Mouse (Mus musculus): ENCODE results near the gene Chd2. TPM values are rescaled to one million over a fixed set of nuclear protein-coding genes. Genes with fewer than 3 reads are reported as not detected.

Gene Chd2
- polyA plus RNA-seq, 2 experiments, result 55.6 to 56.5 TPM

DNA sequence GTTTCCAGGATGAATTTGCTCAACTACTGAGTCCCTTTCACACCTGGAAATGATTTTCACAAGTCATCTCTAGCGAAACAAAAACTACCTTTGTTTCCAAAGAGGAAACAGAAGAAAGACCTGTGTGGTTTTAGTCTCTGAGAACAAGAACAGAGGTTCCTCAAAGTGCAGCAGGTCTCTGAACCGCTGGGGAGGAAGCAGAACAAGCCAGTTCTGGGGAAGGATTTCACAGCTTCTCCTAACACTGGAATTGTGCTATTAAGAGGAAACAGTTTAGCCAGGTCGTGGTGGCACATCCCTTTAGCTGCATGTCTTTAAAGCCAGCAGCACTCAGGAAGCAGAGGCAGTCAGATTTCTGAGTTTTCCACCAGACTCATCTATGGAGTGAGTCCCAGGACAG lies 30.9 kb upstream of the Chd2 start:
- no peaks in the 10 kb centered on the region for H3K27me3 ChIP-seq (ENCODE audit: control insufficient read depth, insufficient read depth, low read length)
- no peak overlapping the region for H3K27ac ChIP-seq (replicated peaks; ENCODE audit: low read depth, low read length)
- TF ChIP-seq POLR2A (IDR thresholded peaks at IDR 0.05; ENCODE audit: borderline replicate concordance, extremely low read depth, insufficient read depth, insufficient read length), result no peak
- H3K9ac ChIP-seq (ENCODE audit: low read depth, low read length, severe bottlenecking), result no peak overlapping the region
- H3K4me3 ChIP-seq (replicated peaks; ENCODE audit: low read length), result no peak overlapping the region
- WGBS, result 46% methylated on average over 3 of the region's 3 CpGs
- no peaks in the 10 kb centered on the region for H3K9me3 ChIP-seq (ENCODE audit: control insufficient read depth, low read length)
- 0 out of 2 replicates have a peak, but pooled peaks cover 2% of the 10 kb centered on the region for H3K4me1 ChIP-seq (ENCODE audit: control insufficient read depth, insufficient read depth, low read length)
- H3K4me2 ChIP-seq (replicated peaks; ENCODE audit: low read depth, low read length, severe bottlenecking), result no peak overlapping the region
- no peak for ATAC-seq (ENCODE audit: low FRiP score, low read depth)
- DNase-seq (ENCODE audit: low spot score), result no peak
- H3K36me3 ChIP-seq (ENCODE audit: control insufficient read depth, insufficient read depth, low read length), result no peaks in the 10 kb centered on the region

DNA sequence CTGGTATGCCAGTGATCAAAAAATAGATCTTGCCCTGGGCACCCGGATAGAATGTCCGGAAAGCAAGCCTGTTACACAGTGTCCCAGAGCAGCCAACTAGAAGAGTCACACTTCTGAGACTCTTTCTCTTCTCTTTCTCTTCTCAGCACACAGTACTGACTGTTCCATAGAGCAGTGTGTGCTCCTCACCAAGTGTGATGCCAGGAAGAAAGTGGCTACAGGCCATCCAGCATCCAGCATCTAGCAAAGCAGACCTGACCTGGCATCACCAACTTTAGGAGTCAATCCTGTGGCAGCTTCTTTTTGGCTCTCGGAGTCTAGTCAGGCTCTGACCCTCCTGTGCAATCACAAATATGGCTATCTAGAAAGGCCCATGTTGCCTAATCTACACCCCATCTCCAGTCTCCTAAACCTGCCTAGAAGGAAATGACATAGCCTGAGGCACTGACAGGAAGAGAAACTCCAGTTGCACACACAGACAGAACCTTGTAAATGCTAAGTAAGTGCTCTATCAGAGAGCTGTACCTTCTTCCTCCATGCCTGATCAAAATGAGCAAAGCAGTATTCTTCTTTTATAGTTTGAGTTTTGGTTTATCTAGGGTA lies 27.3 kb upstream of the Chd2 start:
- no peaks in the 10 kb centered on the region for H3K4me1 ChIP-seq (ENCODE audit: control insufficient read depth, insufficient read depth, low read length)
- no peaks in the 10 kb centered on the region for H3K9me3 ChIP-seq (ENCODE audit: control insufficient read depth, low read length)
- WGBS, result 80% methylated on average over 3 of the region's 3 CpGs
- H3K9ac ChIP-seq (ENCODE audit: low read depth, low read length, severe bottlenecking), result no peak overlapping the region
- no peak for DNase-seq (ENCODE audit: low spot score)
- H3K27ac ChIP-seq (replicated peaks; ENCODE audit: low read depth, low read length), result no peak overlapping the region
- H3K4me2 ChIP-seq (replicated peaks; ENCODE audit: low read depth, low read length, severe bottlenecking), result no peak overlapping the region
- H3K4me3 ChIP-seq (replicated peaks; ENCODE audit: low read length), result no peak overlapping the region
- no peaks in the 10 kb centered on the region for H3K27me3 ChIP-seq (ENCODE audit: control insufficient read depth, insufficient read depth, low read length)
- no peak for TF ChIP-seq POLR2A (IDR thresholded peaks at IDR 0.05; ENCODE audit: borderline replicate concordance, extremely low read depth, insufficient read depth, insufficient read length)
- no peak for ATAC-seq (ENCODE audit: low FRiP score, low read depth)
- no peaks in the 10 kb centered on the region for H3K36me3 ChIP-seq (ENCODE audit: control insufficient read depth, insufficient read depth, low read length)

DNA sequence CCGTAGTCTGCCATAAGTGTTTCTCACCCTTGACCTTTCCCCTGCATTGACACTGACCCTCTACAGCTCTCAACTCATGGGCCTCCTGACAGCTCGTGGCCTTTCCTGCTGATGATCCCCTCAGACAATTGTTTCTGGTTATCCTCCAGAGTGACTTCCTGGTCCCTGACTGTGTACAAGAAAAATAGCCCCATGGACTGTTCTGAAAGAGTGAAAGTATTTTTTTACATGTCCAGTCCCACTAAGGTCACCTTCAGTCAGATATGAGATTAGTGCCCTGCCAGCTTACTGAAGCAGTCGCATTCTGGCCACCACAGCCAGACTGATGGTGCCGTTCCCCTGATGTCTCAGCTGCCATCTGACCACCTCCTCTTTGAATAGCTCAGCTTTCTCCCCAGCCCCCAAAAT lies 26.1 kb upstream of the Chd2 start:
- 63% methylated on average over 4 of the region's 4 CpGs for WGBS
- no peak for DNase-seq (ENCODE audit: low spot score)

DNA sequence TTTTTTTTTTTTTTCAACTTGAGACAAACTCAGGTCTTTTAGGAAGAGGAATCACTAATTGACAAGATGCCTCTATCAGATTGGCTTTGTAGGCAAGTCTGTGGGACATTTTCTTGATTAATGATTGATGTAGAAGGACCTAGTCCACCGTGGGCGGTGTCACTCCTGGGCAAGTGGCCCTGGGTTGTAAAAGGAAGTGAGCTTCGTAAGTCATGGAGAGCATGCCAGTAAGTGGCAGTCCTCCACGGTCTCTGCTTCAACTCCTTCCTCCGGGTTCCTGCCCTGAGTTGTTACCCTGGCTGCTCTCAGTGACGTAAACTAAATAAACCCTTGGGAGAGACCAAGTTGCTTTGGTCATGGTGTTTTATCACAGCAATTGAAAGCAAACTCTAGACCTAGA lies 22.5 kb upstream of the Chd2 start:
- no peak for ATAC-seq (ENCODE audit: low FRiP score, low read depth)
- no peak overlapping the region for H3K4me3 ChIP-seq (replicated peaks; ENCODE audit: low read length)
- WGBS, result 90% methylated on average over 6 of the region's 6 CpGs
- no peaks in the 10 kb centered on the region for H3K27me3 ChIP-seq (ENCODE audit: control insufficient read depth, insufficient read depth, low read length)
- no peak overlapping the region for H3K4me2 ChIP-seq (replicated peaks; ENCODE audit: low read depth, low read length, severe bottlenecking)
- H3K36me3 ChIP-seq (ENCODE audit: control insufficient read depth, insufficient read depth, low read length), result no peaks in the 10 kb centered on the region
- no peak for TF ChIP-seq POLR2A (IDR thresholded peaks at IDR 0.05; ENCODE audit: borderline replicate concordance, extremely low read depth, insufficient read depth, insufficient read length)
- no peak overlapping the region for H3K9ac ChIP-seq (ENCODE audit: low read depth, low read length, severe bottlenecking)
- DNase-seq (ENCODE audit: low spot score), result no peak
- peaks cover 7% of the 10 kb centered on the region for H3K4me1 ChIP-seq (ENCODE audit: control insufficient read depth, insufficient read depth, low read length)
- H3K27ac ChIP-seq (replicated peaks; ENCODE audit: low read depth, low read length), result no peak overlapping the region
- H3K9me3 ChIP-seq (ENCODE audit: control insufficient read depth, low read length), result no peaks in the 10 kb centered on the region

More for the DNA sequence above, 26.1 kb upstream of the Chd2 start:
- Histone ChIP-seq H3K9me3 (ENCODE audit: control insufficient read depth, low read length) (no peaks in the 10 kb centered on the region), H3K36me3 (ENCODE audit: control insufficient read depth, insufficient read depth, low read length) (no peaks in the 10 kb centered on the region), H3K4me3 (replicated peaks; ENCODE audit: low read length) (no peak overlapping the region), H3K27me3 (ENCODE audit: control insufficient read depth, insufficient read depth, low read length) (no peaks in the 10 kb centered on the region), H3K4me1 (ENCODE audit: control insufficient read depth, insufficient read depth, low read length) (no peaks in the 10 kb centered on the region), H3K27ac (replicated peaks; ENCODE audit: low read depth, low read length) (no peak overlapping the region), H3K9ac (ENCODE audit: low read depth, low read length, severe bottlenecking) (no peak overlapping the region), H3K4me2 (replicated peaks; ENCODE audit: low read depth, low read length, severe bottlenecking) (no peak overlapping the region)
- no peak for TF ChIP-seq POLR2A (IDR thresholded peaks at IDR 0.05; ENCODE audit: borderline replicate concordance, extremely low read depth, insufficient read depth, insufficient read length)
- no peak for ATAC-seq (ENCODE audit: low FRiP score, low read depth)

DNA sequence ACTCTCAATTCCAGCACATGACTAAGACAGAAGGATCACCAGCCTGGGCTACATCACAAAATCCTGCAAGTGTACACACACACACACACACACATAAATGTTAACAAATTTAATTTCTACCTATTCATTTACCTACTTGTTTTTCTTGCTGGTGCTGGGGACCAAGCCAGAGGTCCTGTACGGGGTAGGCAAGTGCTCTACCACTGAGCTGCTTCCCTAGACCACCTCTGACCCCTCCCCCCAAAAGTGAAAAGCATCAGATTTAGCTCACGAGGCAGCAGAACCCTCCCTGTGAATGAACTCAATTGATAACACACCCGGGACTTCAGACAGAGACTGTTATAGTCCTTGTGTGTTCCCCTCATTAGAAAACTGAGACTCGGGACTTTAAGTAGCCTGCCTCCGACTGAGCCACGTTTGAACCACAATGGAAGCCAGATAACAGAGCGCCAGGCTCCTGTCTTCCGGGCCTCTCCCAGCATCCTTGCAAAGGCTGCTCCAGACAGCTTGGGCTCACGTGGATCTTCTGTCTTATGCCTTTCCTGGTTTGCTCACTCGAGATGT lies 19.9 kb upstream of the Chd2 start:
- Histone ChIP-seq H3K9ac (ENCODE audit: low read depth, low read length, severe bottlenecking) (no peak overlapping the region), H3K27me3 (ENCODE audit: control insufficient read depth, insufficient read depth, low read length) (no peaks in the 10 kb centered on the region), H3K4me3 (replicated peaks; ENCODE audit: low read length) (no peak overlapping the region), H3K27ac (replicated peaks; ENCODE audit: low read depth, low read length) (no peak overlapping the region), H3K4me2 (replicated peaks; ENCODE audit: low read depth, low read length, severe bottlenecking) (no peak overlapping the region), H3K36me3 (ENCODE audit: control insufficient read depth, insufficient read depth, low read length) (no peaks in the 10 kb centered on the region), H3K9me3 (ENCODE audit: control insufficient read depth, low read length) (no peaks in the 10 kb centered on the region), H3K4me1 (ENCODE audit: control insufficient read depth, insufficient read depth, low read length) (peaks cover 7% of the 10 kb centered on the region)
- TF ChIP-seq POLR2A (IDR thresholded peaks at IDR 0.05; ENCODE audit: borderline replicate concordance, extremely low read depth, insufficient read depth, insufficient read length), result no peak
- no peak for DNase-seq (ENCODE audit: low spot score)
- 31% methylated on average over 10 of the region's 10 CpGs for WGBS
- ATAC-seq (ENCODE audit: low FRiP score, low read depth), result no peak

All from limb, embryonic 14.5 days (tissue).